Mouse (Mus musculus) CH12.LX (cell line): ENCODE measurements around the gene Popdc2. TPM values are rescaled to one million over a fixed set of nuclear protein-coding genes. Genes with fewer than 3 reads are reported as not detected.
A peak's percentile ranks its signal among the peaks of the same experiment; 100 is the strongest.

Source experiments
- DNase-seq: peaks from one replicate; pipeline ENCODE4 v3.0.0-alpha.2; 2013; ENCODE audit errors: extremely low read depth
- H3K27ac ChIP-seq: 2 replicates; pipeline ENCODE4 v1.5.1; 2012; ENCODE audit warnings: low read depth, mild to moderate bottlenecking, control low read depth, moderate library complexity; ENCODE audit not compliant: insufficient read depth
- H3K27me3 ChIP-seq: replicated peaks from 2 replicates; pipeline ENCODE3; 2012; ENCODE audit warnings: inconsistent platforms
- H3K36me3 ChIP-seq, 2 experiments: replicated peaks in 1 of 2; 2 replicates each; pipeline versions ENCODE3 to v1.6.1; 2012; ENCODE audit warnings: inconsistent platforms in 1 of 2, low read length in 1 of 2, mild to moderate bottlenecking in 1 of 2, mixed read lengths in 1 of 2, moderate library complexity in 1 of 2; ENCODE audit not compliant: control insufficient read depth in 1 of 2, insufficient read depth in 1 of 2
- H3K4me1 ChIP-seq, 2 experiments: 2 replicates each; pipeline ENCODE4 v1.6.1; 2012; ENCODE audit warnings: inconsistent platforms in 1 of 2, moderate library complexity in 1 of 2; ENCODE audit not compliant: insufficient read depth in 2 of 2, control insufficient read depth in 1 of 2
- H3K4me2 ChIP-seq: 2 replicates; pipeline ENCODE4 v1.6.1; 2012; ENCODE audit warnings: low read depth, mild to moderate bottlenecking, control low read depth; ENCODE audit not compliant: poor library complexity, insufficient read depth, severe bottlenecking
- H3K4me3 ChIP-seq, 3 experiments: fragments of 150-350 bp in 1 of 3; sonication (generic) in 1 of 3; replicated peaks in 1 of 3; 2 replicates each; pipeline versions ENCODE3 to v1.5.1; 2011 to 2012; ENCODE audit warnings: low read depth in 2 of 3, low read length in 2 of 3, mild to moderate bottlenecking in 2 of 3, moderate library complexity in 2 of 3, control low read depth in 1 of 3, improper control_type of control experiment in 1 of 3, inconsistent platforms in 1 of 3, mixed read lengths in 1 of 3; ENCODE audit not compliant: poor library complexity in 1 of 3
- H3K79me2 ChIP-seq: replicated peaks from 2 replicates; pipeline ENCODE4 v1.6.1; 2012; ENCODE audit warnings: mild to moderate bottlenecking, moderate library complexity; ENCODE audit not compliant: control insufficient read depth, poor library complexity, insufficient read depth, severe bottlenecking; ENCODE audit errors: extremely low read depth
- H3K9ac ChIP-seq: 2 replicates; pipeline ENCODE4 v1.6.1; 2012; ENCODE audit warnings: low read depth, mild to moderate bottlenecking, control low read depth, moderate library complexity; ENCODE audit not compliant: insufficient read depth
- H3K9me3 ChIP-seq: replicated peaks from 2 replicates; pipeline ENCODE3; 2012; ENCODE audit warnings: low read length, inconsistent platforms, mixed read lengths
- BHLHE40 ChIP-seq: IDR thresholded peaks from 2 replicates; pipeline ENCODE4 v1.6.1; 2011; ENCODE audit warnings: mild to moderate bottlenecking, low read depth, low read length, improper control_type of control experiment
- CHD1 ChIP-seq: IDR thresholded peaks from 2 replicates; pipeline ENCODE4 v1.6.1; 2012; ENCODE audit warnings: low read depth, low read length, improper control_type of control experiment, inconsistent platforms
- CHD2 ChIP-seq: IDR thresholded peaks from 2 replicates; pipeline ENCODE4 v1.6.1; 2011; ENCODE audit warnings: low read length, improper control_type of control experiment
- E2F4 ChIP-seq: IDR thresholded peaks from 2 replicates; pipeline ENCODE4 v1.6.1; 2011; ENCODE audit warnings: low read depth, low read length, improper control_type of control experiment; ENCODE audit not compliant: insufficient replicate concordance
- ELF1 ChIP-seq: IDR thresholded peaks from 2 replicates; pipeline ENCODE4 v1.6.1; 2014; ENCODE audit warnings: low read depth, mild to moderate bottlenecking, inconsistent platforms, low read length, improper control_type of control experiment
- EP300 ChIP-seq: IDR thresholded peaks from 2 replicates; pipeline ENCODE4 v1.6.1; 2011; ENCODE audit warnings: low read length, improper control_type of control experiment
- ETS1 ChIP-seq: conservative IDR thresholded peaks from 2 replicates; pipeline ENCODE4 v1.6.1; 2012; ENCODE audit warnings: low read depth, mild to moderate bottlenecking, inconsistent platforms, low read length, improper control_type of control experiment, moderate library complexity
- GABPA ChIP-seq: IDR thresholded peaks from 2 replicates; pipeline ENCODE4 v1.6.1; 2012; ENCODE audit warnings: low read depth, low read length, improper control_type of control experiment, inconsistent platforms; ENCODE audit not compliant: insufficient replicate concordance
- HCFC1 ChIP-seq: IDR thresholded peaks from 2 replicates; pipeline ENCODE4 v1.6.1; 2012; ENCODE audit warnings: low read depth, mild to moderate bottlenecking, inconsistent platforms, low read length, improper control_type of control experiment
- IRF4 ChIP-seq: IDR thresholded peaks from 2 replicates; pipeline ENCODE4 v1.6.1; 2014; ENCODE audit warnings: low read depth, mild to moderate bottlenecking, inconsistent platforms, low read length, improper control_type of control experiment
- JUN ChIP-seq: IDR thresholded peaks from 2 replicates; pipeline ENCODE4 v1.6.1; 2011; ENCODE audit warnings: low read depth, mild to moderate bottlenecking, low read length, improper control_type of control experiment, moderate library complexity; ENCODE audit not compliant: insufficient read depth
- JUND ChIP-seq: conservative IDR thresholded peaks from 2 replicates; pipeline ENCODE4 v1.6.1; 2011; ENCODE audit warnings: low read depth, low read length, improper control_type of control experiment
- KAT2A ChIP-seq: IDR thresholded peaks from 2 replicates; pipeline ENCODE4 v1.6.1; 2012; ENCODE audit warnings: low read length, improper control_type of control experiment, inconsistent platforms; ENCODE audit not compliant: insufficient replicate concordance
- MAX ChIP-seq: IDR thresholded peaks from 2 replicates; pipeline ENCODE4 v1.6.1; 2011; ENCODE audit warnings: low read length, improper control_type of control experiment
- MAZ ChIP-seq: IDR thresholded peaks from 2 replicates; pipeline ENCODE4 v1.6.1; 2012; ENCODE audit warnings: low read depth, mild to moderate bottlenecking, inconsistent platforms, low read length, improper control_type of control experiment, moderate library complexity
- MEF2A ChIP-seq: IDR thresholded peaks from 2 replicates; pipeline ENCODE4 v1.6.1; 2014; ENCODE audit warnings: low read depth, mild to moderate bottlenecking, inconsistent platforms, low read length, improper control_type of control experiment, borderline replicate concordance
- MXI1 ChIP-seq: IDR thresholded peaks from 2 replicates; pipeline ENCODE4 v1.6.1; 2011; ENCODE audit warnings: mild to moderate bottlenecking, low read depth, low read length, improper control_type of control experiment
- MYC ChIP-seq: IDR thresholded peaks from 2 replicates; pipeline ENCODE4 v1.6.1; 2011; ENCODE audit warnings: low read depth, mild to moderate bottlenecking, improper control_type of control experiment, low read length
- NELFE ChIP-seq: IDR thresholded peaks from 2 replicates; pipeline ENCODE4 v1.6.1; 2011; ENCODE audit warnings: low read depth, low read length, improper control_type of control experiment
- PAX5 ChIP-seq: IDR thresholded peaks from 2 replicates; pipeline ENCODE4 v1.6.1; 2012; ENCODE audit warnings: low read length, inconsistent platforms, mixed read lengths
- POLR2A ChIP-seq: IDR thresholded peaks from 2 replicates; pipeline ENCODE4 v1.6.1; 2011; ENCODE audit warnings: low read depth, mild to moderate bottlenecking, improper control_type of control experiment, low read length
- POLR2AphosphoS2 ChIP-seq: IDR thresholded peaks from 2 replicates; pipeline ENCODE4 v1.6.1; 2011; ENCODE audit warnings: low read depth, low read length, improper control_type of control experiment
- RCOR1 ChIP-seq: conservative IDR thresholded peaks from 2 replicates; pipeline ENCODE4 v1.6.1; 2012; ENCODE audit warnings: low read depth, mild to moderate bottlenecking, inconsistent platforms, low read length, improper control_type of control experiment
- SIN3A ChIP-seq: IDR thresholded peaks from 2 replicates; pipeline ENCODE4 v1.6.1; 2012; ENCODE audit warnings: low read length, improper control_type of control experiment, inconsistent platforms
- SMC3 ChIP-seq: IDR thresholded peaks from 2 replicates; pipeline ENCODE4 v1.6.1; 2011; ENCODE audit warnings: low read depth, low read length, improper control_type of control experiment
- TBP ChIP-seq: conservative IDR thresholded peaks from 2 replicates; pipeline ENCODE4 v1.6.1; 2011; ENCODE audit warnings: low read depth, low read length, improper control_type of control experiment
- TCF12 ChIP-seq: IDR thresholded peaks from 2 replicates; pipeline ENCODE4 v1.6.1; 2014; ENCODE audit warnings: low read depth, mild to moderate bottlenecking, inconsistent platforms, low read length, improper control_type of control experiment
- UBTF ChIP-seq: IDR thresholded peaks from 2 replicates; pipeline ENCODE4 v1.6.1; 2012; ENCODE audit warnings: low read depth, mild to moderate bottlenecking, inconsistent platforms, low read length, improper control_type of control experiment, moderate library complexity
- USF2 ChIP-seq: conservative IDR thresholded peaks from 2 replicates; pipeline ENCODE4 v1.6.1; 2011; ENCODE audit warnings: low read depth, low read length, improper control_type of control experiment
- ZNF384 ChIP-seq: IDR thresholded peaks from 2 replicates; pipeline ENCODE4 v1.6.1; 2012; ENCODE audit warnings: low read depth, low read length, improper control_type of control experiment, inconsistent platforms
- dilution Hi-C: fragments of 300-500 bp; cut with MboI; formaldehyde crosslinking; loops from 2 replicates; pipeline ENCODE4 v1.14.3; 2020; ENCODE audit warnings: low sequenced_read_pairs; ENCODE audit not compliant: extremely low pct_unique_long_range_greater_than_20kb, extremely low pct_ligation_motif_present
- in situ Hi-C: fragments of 300-500 bp; cut with MboI; formaldehyde crosslinking; loops from 3 replicates; pipeline ENCODE4 v1.14.3; 2019; ENCODE audit warnings: low sequenced_read_pairs, low pct_ligation_motif_present, low pct_unique_long_range_greater_than_20kb, mixed read lengths
- polyA plus RNA-seq: library from polyadenylated mRNA; unstranded; fragments of >175 nt; gene quantifications from 2 replicates; pipeline ENCODE4 v1.2.1, GENCODE M21; 2012; ENCODE audit warnings: low read depth; ENCODE audit not compliant: insufficient read length
- total RNA-seq, 2 experiments: library from RNA; depleted of rRNA; stranded (reverse); fragments of 300-350 nt in 1 of 2; fragments of >200 nt in 1 of 2; gene quantifications; 2 replicates each; pipeline ENCODE4 v1.2.3; 2012 to 2014

The Popdc2 gene
- total and polyA plus RNA-seq, 3 experiments: 0.17 to 3.6 (median 1.1) TPM

- in situ Hi-C loops (no loop called here), dilution Hi-C loops (no loop called here)
- peak overlapping the region; percentile 93 for H3K27ac ChIP-seq
- no peak for DNase-seq
- peaks cover 2% of the 10 kb centered on the region for H3K27me3 ChIP-seq
- TF ChIP-seq MEF2A (no peak; the same call in 1 of the 2 replicates), POLR2AphosphoS2 (no peak), CHD2 (0 out of 2 replicates have a peak, but pooled peaks have one; percentile 20), EP300 (no peak; the same call in 1 of the 2 replicates), PAX5 (no peak), MAX (peak; percentile 53; the same call in 1 of the 2 replicates), ETS1 (no peak; the same call in 1 of the 2 replicates), NELFE (no peak), SIN3A (no peak), MXI1 (no peak), POLR2A (peak; percentile 11; the same call in 1 of the 2 replicates), MAZ (no peak), JUN (no peak), E2F4 (no peak), MYC (no peak), ZNF384 (no peak), UBTF (no peak), HCFC1 (no peak), KAT2A (no peak), JUND (no peak), GABPA (no peak), USF2 (no peak), IRF4 (peak; percentile 36; the same call in 1 of the 2 replicates), RCOR1 (peak; percentile 14; the same call in 1 of the 2 replicates), TBP (no peak), CHD1 (0 out of 2 replicates have a peak, but pooled peaks have one; percentile 69), ELF1 (peak; percentile 24; the same call in 1 of the 2 replicates), BHLHE40 (no peak; the same call in 1 of the 2 replicates), TCF12 (peak; percentile 2; the same call in 1 of the 2 replicates), SMC3 (no peak)
- TF ChIP-seq, all 38 proteins: peak for 8
- Histone ChIP-seq H3K9me3 (no peaks in the 10 kb centered on the region), H3K4me1 (peaks cover 55 to 84% of the 10 kb centered on the region in 2 experiments), H3K4me2 (peak overlapping the region; percentile 59; the same call in 1 of the 2 replicates), H3K79me2 (no peaks in the 10 kb centered on the region), H3K4me3 (peak overlapping the region in 1 of 3 experiments; percentile 1), H3K36me3 (no peaks in the 10 kb centered on the region), H3K9ac (peak overlapping the region; percentile 49)
Measured at GRCm38 (mm10) chr16:38376841-38377249, 14.8 kb downstream of the Popdc2 start.
